Mouse (Mus musculus): ENCODE results near the gene Eno2.

Gene Eno2

GRCm38 (mm10) chr6:124738511-124739023, 30.9 kb downstream of the Eno2 start, which contains the start of gene Ptpn6:
TSS of gene Ptpn6 (minus strand) at chr6:124738714.
- peak; percentile 97 for DNase-seq

- no peak for DNase-seq
Observed at GRCm38 (mm10) chr6:124737040-124737439, 32.4 kb downstream of the Eno2 start.

GRCm38 (mm10) chr6:124734417-124734816, 35.1 kb downstream of the Eno2 start:
- no peak for DNase-seq

- DNase-seq = no peak
Observed at GRCm38 (mm10) chr6:124732476-124733370, 36.8 kb downstream of the Eno2 start.

- no peak for DNase-seq
Observed at GRCm38 (mm10) chr6:124731038-124731437, 38.4 kb downstream of the Eno2 start.

- no peak for DNase-seq
Observed at GRCm38 (mm10) chr6:124729850-124730705, 39.4 kb downstream of the Eno2 start.

GRCm38 (mm10) chr6:124728621-124729020, 40.9 kb downstream of the Eno2 start:
- no peak for DNase-seq

- DNase-seq = no peak
Observed at GRCm38 (mm10) chr6:124724472-124724871, 45.0 kb downstream of the Eno2 start.

GRCm38 (mm10) chr6:124723541-124723940, 45.9 kb downstream of the Eno2 start:
- DNase-seq = no peak

- no peak for DNase-seq
Observed at GRCm38 (mm10) chr6:124722876-124723473, 46.5 kb downstream of the Eno2 start.

GRCm38 (mm10) chr6:124720904-124721303, 48.6 kb downstream of the Eno2 start:
- DNase-seq = no peak

GRCm38 (mm10) chr6:124719354-124719978, 50.0 kb downstream of the Eno2 start:
- DNase-seq = no peak

GRCm38 (mm10) chr6:124718703-124719102, 50.8 kb downstream of the Eno2 start:
- peak; percentile 69 for DNase-seq

GRCm38 (mm10) chr6:124717968-124718367, 51.5 kb downstream of the Eno2 start:
- DNase-seq = no peak

GRCm38 (mm10) chr6:124716864-124717490, 52.5 kb downstream of the Eno2 start:
- peak; percentile 26 for DNase-seq

- no peak for DNase-seq
Observed at GRCm38 (mm10) chr6:124712918-124713317, 56.6 kb downstream of the Eno2 start.

- peak; percentile 97 for DNase-seq
Observed at GRCm38 (mm10) chr6:124711824-124712782, 57.4 kb downstream of the Eno2 start, which contains the start of the genes Emg1 and Phb2. TSS of gene Emg1 (minus strand) at chr6:124712178. TSS of gene Phb2 (plus strand) at chr6:124712336.
